Mouse (Mus musculus): ENCODE results near the gene Cyp2f2. TPM values are rescaled to one million over a fixed set of nuclear protein-coding genes. Genes with fewer than 3 reads are reported as not detected.

Gene Cyp2f2
- polyA plus RNA-seq (2011; ENCODE audit: insufficient read depth, insufficient read length, low read depth, missing spikeins) = not detected in 2 replicates

DNA sequence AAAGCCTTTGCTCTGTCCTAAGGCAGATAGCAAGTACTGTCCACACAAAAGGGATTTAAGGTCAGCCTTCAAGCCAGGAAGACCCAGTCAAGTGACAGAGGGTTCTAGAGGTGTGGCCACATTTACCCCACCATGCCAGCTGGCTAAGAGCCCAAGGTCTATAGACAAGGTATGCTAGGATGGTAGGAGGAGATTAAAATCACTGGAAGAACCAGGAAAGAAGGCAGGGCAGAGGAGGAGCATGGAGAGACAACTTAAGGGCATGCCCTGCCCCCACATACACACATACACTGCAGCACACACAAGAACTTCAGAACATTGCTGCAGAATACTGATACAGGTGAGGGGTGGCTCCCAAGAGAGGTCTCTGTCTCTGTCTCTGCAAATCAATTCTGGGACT lies at the start of gene Cyp2f2:
TSS of gene Cyp2f2 (plus strand) at position 234 of the 400 bp plus-strand sequence.
- no peaks in the 10 kb centered on the region for H3K4me1 ChIP-seq (ENCODE audit: control insufficient read depth, insufficient read depth, low read length)
- no peak within 1 kb of the TSS for H3K27ac ChIP-seq (ENCODE audit: insufficient read depth, low read length)
- H3K27me3 ChIP-seq (ENCODE audit: control insufficient read depth, insufficient read depth, low read length, poor library complexity, severe bottlenecking) = no peaks in the 10 kb centered on the region
- no peak for TF ChIP-seq POLR2A (IDR thresholded peaks at IDR 0.05; ENCODE audit: insufficient read depth, low read length)
- TF ChIP-seq EP300 (IDR thresholded peaks at IDR 0.05; ENCODE audit: insufficient read depth, low read depth, low read length) = no peak
- no peak for TF ChIP-seq CTCF (IDR thresholded peaks at IDR 0.05; ENCODE audit: low read depth, low read length)
- no peaks in the 10 kb centered on the region for H3K36me3 ChIP-seq (ENCODE audit: control insufficient read depth, insufficient read depth, low read length, poor library complexity, severe bottlenecking)
- no peak within 1 kb of the TSS for H3K9ac ChIP-seq (ENCODE audit: low read depth, poor library complexity, severe bottlenecking)
- no peak within 1 kb of the TSS for H3K4me3 ChIP-seq (ENCODE audit: low read depth, low read length)
- H3K9me3 ChIP-seq (replicated peaks; ENCODE audit: control insufficient read depth, insufficient read depth, low read length, poor library complexity, severe bottlenecking) = no peaks in the 10 kb centered on the region

DNA sequence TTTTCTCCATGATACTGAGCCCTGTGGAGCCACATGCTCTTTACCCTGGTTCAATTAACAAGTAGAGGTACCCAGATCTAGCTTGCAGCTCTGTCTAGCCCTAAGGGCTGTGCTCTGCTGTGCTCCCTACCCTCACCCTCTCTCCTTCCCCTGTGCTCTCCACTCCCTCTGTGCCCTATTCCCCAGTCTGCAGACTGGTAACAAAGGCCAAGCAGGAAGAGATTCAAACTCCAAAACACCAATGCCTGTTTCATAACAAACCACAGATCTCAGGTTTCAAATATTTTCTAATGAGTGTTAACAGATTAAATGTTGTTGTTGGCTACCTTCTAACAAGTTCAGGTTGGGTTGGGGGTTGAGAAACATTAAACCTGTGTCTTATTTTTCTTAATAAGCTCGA lies 41.1 kb upstream of the Cyp2f2 start:
- no peak overlapping the region for H3K9ac ChIP-seq (ENCODE audit: low read depth, poor library complexity, severe bottlenecking)
- H3K4me3 ChIP-seq (ENCODE audit: low read depth, low read length) = no peak overlapping the region
- TF ChIP-seq POLR2A (IDR thresholded peaks at IDR 0.05; ENCODE audit: insufficient read depth, low read length) (no peak), CTCF (IDR thresholded peaks at IDR 0.05; ENCODE audit: low read depth, low read length) (no peak), EP300 (IDR thresholded peaks at IDR 0.05; ENCODE audit: insufficient read depth, low read depth, low read length) (no peak)
- H3K36me3 ChIP-seq (ENCODE audit: control insufficient read depth, insufficient read depth, low read length, poor library complexity, severe bottlenecking) = no peaks in the 10 kb centered on the region
- no peaks in the 10 kb centered on the region for H3K27me3 ChIP-seq (ENCODE audit: control insufficient read depth, insufficient read depth, low read length, poor library complexity, severe bottlenecking)
- H3K4me1 ChIP-seq (ENCODE audit: control insufficient read depth, insufficient read depth, low read length) = no peaks in the 10 kb centered on the region
- no peak overlapping the region for H3K27ac ChIP-seq (ENCODE audit: insufficient read depth, low read length)
- peaks cover 8% of the 10 kb centered on the region for H3K9me3 ChIP-seq (replicated peaks; ENCODE audit: control insufficient read depth, insufficient read depth, low read length, poor library complexity, severe bottlenecking)

DNA sequence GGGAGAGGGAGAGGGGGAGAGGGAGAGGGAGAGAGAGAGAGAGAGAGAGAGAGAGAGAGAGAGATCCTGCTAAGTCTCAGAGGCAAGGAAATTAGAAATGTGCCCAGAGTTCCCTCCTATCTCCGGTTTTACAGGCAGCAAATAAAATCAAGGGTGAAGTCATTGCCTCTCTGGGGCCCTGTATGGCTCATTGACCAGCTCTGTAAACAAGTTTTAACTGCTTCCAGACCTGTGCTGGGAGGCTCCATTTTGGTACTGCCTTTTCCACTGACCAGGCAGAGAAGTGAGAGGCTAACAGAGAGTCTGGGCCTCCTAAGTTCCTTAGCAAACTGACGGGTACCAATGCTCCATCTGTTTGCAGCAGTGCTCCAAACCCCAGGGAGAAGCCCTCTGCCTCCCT lies 38.1 kb upstream of the Cyp2f2 start:
- TF ChIP-seq CTCF (IDR thresholded peaks at IDR 0.05; ENCODE audit: low read depth, low read length) = no peak
- TF ChIP-seq EP300 (IDR thresholded peaks at IDR 0.05; ENCODE audit: insufficient read depth, low read depth, low read length) = no peak
- no peak for TF ChIP-seq POLR2A (IDR thresholded peaks at IDR 0.05; ENCODE audit: insufficient read depth, low read length)
- no peaks in the 10 kb centered on the region for H3K27me3 ChIP-seq (ENCODE audit: control insufficient read depth, insufficient read depth, low read length, poor library complexity, severe bottlenecking)
- H3K36me3 ChIP-seq (ENCODE audit: control insufficient read depth, insufficient read depth, low read length, poor library complexity, severe bottlenecking) = no peaks in the 10 kb centered on the region
- H3K27ac ChIP-seq (ENCODE audit: insufficient read depth, low read length) = no peak overlapping the region
- H3K4me3 ChIP-seq (ENCODE audit: low read depth, low read length) = no peak overlapping the region
- H3K4me1 ChIP-seq (ENCODE audit: control insufficient read depth, insufficient read depth, low read length) = no peaks in the 10 kb centered on the region
- peaks cover 8% of the 10 kb centered on the region for H3K9me3 ChIP-seq (replicated peaks; ENCODE audit: control insufficient read depth, insufficient read depth, low read length, poor library complexity, severe bottlenecking)
- H3K9ac ChIP-seq (ENCODE audit: low read depth, poor library complexity, severe bottlenecking) = no peak overlapping the region

DNA sequence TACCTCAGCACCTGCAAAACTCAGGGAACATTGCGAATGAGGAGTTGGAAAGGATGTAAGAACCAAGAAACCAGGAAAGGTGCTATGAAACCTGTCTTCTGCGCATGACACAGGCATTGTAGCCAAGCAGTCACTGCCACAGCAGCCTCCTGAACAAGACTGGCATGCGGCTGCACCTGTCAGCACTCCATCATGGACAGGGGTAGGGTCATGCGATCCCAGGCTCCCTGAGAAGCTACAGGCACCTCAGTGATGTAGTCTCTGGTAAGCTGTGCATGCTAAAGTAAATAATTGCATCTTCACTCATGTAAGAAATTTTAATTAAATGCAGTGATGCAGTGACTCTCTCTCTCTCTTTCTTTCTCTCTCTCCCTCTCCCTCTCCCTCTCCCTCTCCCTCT lies 28.7 kb upstream of the Cyp2f2 start:
- H3K4me3 ChIP-seq (ENCODE audit: low read depth, low read length) = no peak overlapping the region
- no peaks in the 10 kb centered on the region; the same call in 1 of the 2 replicates for H3K27me3 ChIP-seq (ENCODE audit: control insufficient read depth, insufficient read depth, low read length, poor library complexity, severe bottlenecking)
- no peaks in the 10 kb centered on the region for H3K4me1 ChIP-seq (ENCODE audit: control insufficient read depth, insufficient read depth, low read length)
- no peak overlapping the region for H3K27ac ChIP-seq (ENCODE audit: insufficient read depth, low read length)
- no peaks in the 10 kb centered on the region for H3K36me3 ChIP-seq (ENCODE audit: control insufficient read depth, insufficient read depth, low read length, poor library complexity, severe bottlenecking)
- TF ChIP-seq POLR2A (IDR thresholded peaks at IDR 0.05; ENCODE audit: insufficient read depth, low read length) (no peak), EP300 (IDR thresholded peaks at IDR 0.05; ENCODE audit: insufficient read depth, low read depth, low read length) (no peak), CTCF (IDR thresholded peaks at IDR 0.05; ENCODE audit: low read depth, low read length) (no peak)
- H3K9ac ChIP-seq (ENCODE audit: low read depth, poor library complexity, severe bottlenecking) = no peak overlapping the region
- no peaks in the 10 kb centered on the region for H3K9me3 ChIP-seq (replicated peaks; ENCODE audit: control insufficient read depth, insufficient read depth, low read length, poor library complexity, severe bottlenecking)

DNA sequence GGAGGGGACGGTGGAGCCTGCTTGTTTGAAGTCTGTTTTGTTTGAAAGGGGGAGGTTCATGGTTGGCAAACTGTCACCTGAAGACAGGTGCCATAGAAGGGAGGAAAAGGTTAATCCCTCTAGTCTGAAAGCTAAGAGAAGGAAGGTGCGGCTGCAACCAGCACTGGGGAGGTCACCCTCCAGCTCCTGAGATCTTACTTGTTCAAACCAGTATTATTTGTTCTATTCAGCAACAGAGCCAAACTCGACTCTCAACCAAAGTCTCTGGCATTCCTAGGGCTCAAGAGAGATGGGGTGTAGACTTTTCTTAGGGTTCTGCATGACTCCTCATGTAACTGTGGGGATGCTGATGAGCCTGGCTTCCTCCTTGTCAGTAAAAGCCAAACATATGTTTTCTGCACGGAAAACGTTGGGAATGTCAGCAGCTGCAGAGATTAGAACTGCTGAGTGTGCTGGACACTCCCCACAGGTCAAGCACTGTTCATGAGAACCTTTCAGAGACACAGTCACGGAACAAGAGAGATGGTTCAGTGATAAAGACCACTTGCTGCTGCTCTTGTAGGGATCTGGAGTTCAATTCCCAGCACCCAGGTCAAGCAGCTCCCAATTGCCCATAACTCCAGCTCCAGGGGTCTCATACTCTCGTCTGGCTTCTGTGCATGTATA lies 27.5 kb upstream of the Cyp2f2 start:
- Histone ChIP-seq H3K27me3 (ENCODE audit: control insufficient read depth, insufficient read depth, low read length, poor library complexity, severe bottlenecking) (no peaks in the 10 kb centered on the region; the same call in 1 of the 2 replicates), H3K9me3 (replicated peaks; ENCODE audit: control insufficient read depth, insufficient read depth, low read length, poor library complexity, severe bottlenecking) (no peaks in the 10 kb centered on the region), H3K9ac (ENCODE audit: low read depth, poor library complexity, severe bottlenecking) (no peak overlapping the region), H3K4me3 (ENCODE audit: low read depth, low read length) (no peak overlapping the region), H3K36me3 (ENCODE audit: control insufficient read depth, insufficient read depth, low read length, poor library complexity, severe bottlenecking) (no peaks in the 10 kb centered on the region), H3K4me1 (ENCODE audit: control insufficient read depth, insufficient read depth, low read length) (no peaks in the 10 kb centered on the region), H3K27ac (ENCODE audit: insufficient read depth, low read length) (no peak overlapping the region)
- no peak for TF ChIP-seq CTCF (IDR thresholded peaks at IDR 0.05; ENCODE audit: low read depth, low read length)
- TF ChIP-seq EP300 (IDR thresholded peaks at IDR 0.05; ENCODE audit: insufficient read depth, low read depth, low read length) = no peak
- no peak for TF ChIP-seq POLR2A (IDR thresholded peaks at IDR 0.05; ENCODE audit: insufficient read depth, low read length)

DNA sequence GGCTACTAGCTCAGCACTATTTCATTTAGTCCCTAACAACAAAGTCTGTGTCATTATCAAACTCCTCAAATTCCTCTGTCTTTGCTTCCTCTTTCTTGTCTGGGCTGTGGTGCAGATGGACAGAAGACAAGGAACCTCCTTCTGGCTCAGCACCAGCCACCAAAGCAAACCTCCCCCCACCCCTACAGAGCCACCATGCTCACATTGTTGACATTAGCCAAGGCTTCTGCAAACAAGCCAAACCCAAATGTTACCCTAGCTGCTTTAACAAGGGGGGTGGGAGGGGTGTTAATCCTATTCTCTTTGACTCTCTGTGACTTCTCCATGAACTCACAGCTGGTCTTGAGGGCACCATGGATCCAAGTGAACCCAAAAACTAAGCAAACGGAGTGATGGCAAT lies 26.8 kb upstream of the Cyp2f2 start:
- Histone ChIP-seq H3K4me1 (ENCODE audit: control insufficient read depth, insufficient read depth, low read length) (no peaks in the 10 kb centered on the region), H3K27ac (ENCODE audit: insufficient read depth, low read length) (no peak overlapping the region), H3K27me3 (ENCODE audit: control insufficient read depth, insufficient read depth, low read length, poor library complexity, severe bottlenecking) (no peaks in the 10 kb centered on the region; the same call in 1 of the 2 replicates), H3K9me3 (replicated peaks; ENCODE audit: control insufficient read depth, insufficient read depth, low read length, poor library complexity, severe bottlenecking) (no peaks in the 10 kb centered on the region), H3K36me3 (ENCODE audit: control insufficient read depth, insufficient read depth, low read length, poor library complexity, severe bottlenecking) (no peaks in the 10 kb centered on the region), H3K9ac (ENCODE audit: low read depth, poor library complexity, severe bottlenecking) (no peak overlapping the region), H3K4me3 (ENCODE audit: low read depth, low read length) (no peak overlapping the region)
- no peak for TF ChIP-seq EP300 (IDR thresholded peaks at IDR 0.05; ENCODE audit: insufficient read depth, low read depth, low read length)
- no peak for TF ChIP-seq POLR2A (IDR thresholded peaks at IDR 0.05; ENCODE audit: insufficient read depth, low read length)
- no peak for TF ChIP-seq CTCF (IDR thresholded peaks at IDR 0.05; ENCODE audit: low read depth, low read length)
